Mouse (Mus musculus) monocyte, adult 2 months (primary cell): Measurements from ENCODE around the gene Tuba4a.
"Not testable (repeated sequence)": the region's sequence is repeated elsewhere in the genome, so short reads cannot be mapped to it uniquely, and the experiment has no call there.

Experiments
- DNase-seq, 2 experiments: peaks; one replicate each; pipeline ENCODE4 v3.0.0; 2022; ENCODE audit warnings: low spot score in 2 of 2, low read depth in 1 of 2

Gene Tuba4a

GRCm38 (mm10) chr1:75236117-75237050 is 16.7 kb upstream of the Tuba4a start, which contains the start of gene Dnajb2:
Gene Dnajb2 (plus strand): TSS chr1:75236406.
- peak in 1 of 2 experiments; percentile 58 for DNase-seq

- peak in 1 of 2 experiments; percentile 25 for DNase-seq
Measured at GRCm38 (mm10) chr1:75234606-75235005, 14.9 kb upstream of the Tuba4a start.

GRCm38 (mm10) chr1:75232489-75232888 is 12.8 kb upstream of the Tuba4a start:
- not testable (repeated sequence) for DNase-seq

DNA sequence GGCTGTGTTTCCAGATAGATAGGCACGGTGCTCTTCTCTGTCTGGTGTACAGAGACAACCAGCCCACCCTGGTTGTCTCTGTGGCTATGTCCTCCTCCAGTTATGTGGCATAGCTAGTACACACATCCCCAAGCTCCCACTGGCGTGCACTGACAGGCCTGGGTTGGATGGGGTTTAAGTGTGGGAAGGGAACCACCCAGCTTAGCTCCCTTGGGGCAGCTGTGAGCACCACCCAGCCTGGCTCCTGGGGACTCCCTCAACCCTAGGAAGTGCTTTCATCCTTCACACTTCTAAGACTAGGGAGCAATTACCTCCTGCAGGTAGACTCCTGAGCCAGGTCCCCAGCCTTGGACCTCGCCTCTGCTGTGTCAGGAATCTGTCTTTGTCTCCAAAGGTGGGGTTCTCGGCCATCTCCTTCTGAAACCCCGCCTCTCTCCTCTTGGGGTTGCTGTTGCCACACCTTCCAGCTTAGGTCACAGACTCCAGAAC is 12.0 kb upstream of the Tuba4a start, which contains the start of gene A630095N17Rik:
Gene A630095N17Rik, minus strand, starts transcription at position 439 of the 489 bp plus-strand sequence.
- DNase-seq = no peak

- no peak for DNase-seq
Measured at GRCm38 (mm10) chr1:75231224-75231623, 11.6 kb upstream of the Tuba4a start.

GRCm38 (mm10) chr1:75230335-75230994 is 10.8 kb upstream of the Tuba4a start:
- DNase-seq = peak in 1 of 2 experiments; percentile 51

DNA sequence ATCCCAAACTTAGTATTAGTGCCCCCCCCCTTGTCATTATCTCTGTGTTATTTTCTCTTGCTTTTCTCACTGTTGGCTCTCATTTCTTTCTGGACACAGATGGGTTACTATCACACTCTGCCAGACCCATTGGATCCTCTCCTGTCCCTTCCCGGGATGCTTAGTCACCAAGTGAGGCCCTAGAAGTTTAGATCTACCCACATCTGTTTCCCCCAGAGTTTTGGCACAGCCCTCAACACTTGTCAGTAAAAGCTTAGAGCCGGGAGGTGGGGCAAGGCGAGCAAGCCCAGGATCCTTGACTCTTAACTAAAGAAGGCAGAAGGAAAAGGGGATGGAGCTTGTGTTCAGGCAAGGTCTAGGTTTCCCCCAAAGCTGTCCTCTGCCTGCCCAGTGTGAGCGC is 9.5 kb upstream of the Tuba4a start:
- no peak for DNase-seq

DNA sequence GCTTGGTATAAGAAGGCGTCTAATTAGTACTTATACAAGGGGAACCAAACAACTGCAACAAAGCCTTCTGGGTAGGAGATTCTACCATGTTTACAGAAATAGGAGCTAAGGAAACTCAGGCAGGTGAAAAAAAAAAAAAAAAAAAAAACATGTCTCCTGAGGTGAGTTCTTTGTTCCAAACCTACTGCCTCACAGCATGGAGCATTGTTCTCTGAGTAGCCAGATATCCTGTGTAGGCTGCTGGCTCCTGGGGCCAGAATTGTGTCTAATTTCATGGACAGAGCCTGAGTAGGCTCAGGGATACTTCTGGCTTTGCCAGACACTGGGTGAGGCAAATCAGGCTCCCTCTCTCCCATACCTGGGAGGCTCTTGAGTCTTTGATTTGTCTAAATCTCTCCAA is 8.0 kb upstream of the Tuba4a start:
- no peak for DNase-seq

GRCm38 (mm10) chr1:75226138-75226537 is 6.5 kb upstream of the Tuba4a start:
- DNase-seq = no peak

DNA sequence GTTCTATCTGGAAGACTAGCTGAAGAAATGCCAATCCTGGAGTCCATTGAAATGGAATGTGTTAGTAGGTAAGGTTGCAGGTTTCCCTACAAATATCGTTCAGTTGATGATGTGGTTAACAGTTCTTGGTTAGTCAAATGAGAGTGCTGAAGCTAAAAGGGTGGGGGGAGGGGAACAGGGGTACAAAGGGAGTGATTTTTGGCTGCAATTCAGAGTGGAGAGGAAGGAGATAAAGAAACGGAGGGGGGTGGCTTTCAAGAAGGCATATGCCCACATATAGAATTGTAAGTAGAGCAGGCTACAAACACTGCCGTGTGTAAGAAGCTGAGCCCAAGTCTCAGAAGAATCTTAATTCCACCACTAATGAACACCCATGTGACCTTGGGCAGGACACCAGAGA is 5.8 kb upstream of the Tuba4a start:
- no peak for DNase-seq

DNA sequence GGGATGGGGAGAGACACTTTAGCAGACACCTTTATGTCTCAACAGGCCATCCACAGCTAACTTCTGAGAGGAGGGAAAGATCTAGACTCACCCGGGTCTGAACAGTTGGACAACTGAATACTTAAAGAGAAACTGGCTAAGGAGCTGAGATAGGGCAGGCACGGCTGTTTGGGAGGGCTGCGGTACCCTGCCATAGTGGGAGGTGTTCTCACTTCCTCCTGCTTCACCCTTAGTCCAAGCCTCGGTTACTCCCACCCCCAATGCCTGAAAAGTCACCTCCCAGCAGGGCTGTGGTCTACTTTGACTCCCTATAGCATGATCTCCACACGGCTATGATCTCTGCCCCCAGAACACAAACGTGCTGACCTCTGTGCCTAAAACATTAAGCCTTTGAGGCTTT is 3.9 kb upstream of the Tuba4a start:
- DNase-seq = no peak

DNA sequence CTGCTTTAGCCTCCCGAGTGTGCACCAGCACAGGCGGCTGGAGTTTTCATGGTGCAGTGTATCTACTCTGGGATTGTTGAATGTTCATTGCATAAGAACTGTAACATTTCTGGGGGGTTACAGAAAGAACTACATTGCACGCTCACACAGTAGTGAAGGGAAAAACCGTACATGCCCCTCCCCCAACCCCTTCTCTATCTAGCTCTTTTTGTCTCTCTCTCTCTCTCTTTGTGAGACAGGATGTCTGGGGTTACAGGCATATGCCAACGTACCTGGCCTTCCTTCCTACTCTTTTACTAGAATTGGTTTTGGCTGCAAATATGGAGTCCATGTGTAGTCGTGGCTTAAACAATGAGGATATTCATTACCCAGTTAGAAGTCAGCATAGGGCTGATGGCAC is 3.3 kb upstream of the Tuba4a start:
- no peak for DNase-seq

GRCm38 (mm10) chr1:75221538-75221937 is 1.9 kb upstream of the Tuba4a start:
- DNase-seq = no peak

DNA sequence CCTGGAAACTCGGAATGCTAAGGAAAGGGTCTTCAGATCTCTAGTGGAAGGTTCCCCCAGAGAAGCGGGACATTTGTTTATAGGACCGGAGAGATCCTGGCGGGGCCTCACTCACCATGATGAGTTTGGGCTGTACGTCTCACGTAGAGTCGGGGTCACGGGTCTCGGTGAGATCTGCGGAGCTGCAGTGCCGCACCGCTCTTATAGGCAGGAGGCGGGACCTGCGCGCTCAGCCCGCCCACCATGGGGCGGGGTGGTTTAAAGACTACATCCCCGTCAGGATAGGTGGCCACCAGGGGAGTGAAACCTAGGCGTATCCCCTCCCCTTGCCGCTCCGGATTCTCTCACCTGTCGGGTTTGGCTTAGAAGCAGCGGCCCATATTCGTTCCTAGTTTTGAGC is 587 bp downstream of the Tuba4a start:
- peak; percentile 79 to 86 for DNase-seq

DNA sequence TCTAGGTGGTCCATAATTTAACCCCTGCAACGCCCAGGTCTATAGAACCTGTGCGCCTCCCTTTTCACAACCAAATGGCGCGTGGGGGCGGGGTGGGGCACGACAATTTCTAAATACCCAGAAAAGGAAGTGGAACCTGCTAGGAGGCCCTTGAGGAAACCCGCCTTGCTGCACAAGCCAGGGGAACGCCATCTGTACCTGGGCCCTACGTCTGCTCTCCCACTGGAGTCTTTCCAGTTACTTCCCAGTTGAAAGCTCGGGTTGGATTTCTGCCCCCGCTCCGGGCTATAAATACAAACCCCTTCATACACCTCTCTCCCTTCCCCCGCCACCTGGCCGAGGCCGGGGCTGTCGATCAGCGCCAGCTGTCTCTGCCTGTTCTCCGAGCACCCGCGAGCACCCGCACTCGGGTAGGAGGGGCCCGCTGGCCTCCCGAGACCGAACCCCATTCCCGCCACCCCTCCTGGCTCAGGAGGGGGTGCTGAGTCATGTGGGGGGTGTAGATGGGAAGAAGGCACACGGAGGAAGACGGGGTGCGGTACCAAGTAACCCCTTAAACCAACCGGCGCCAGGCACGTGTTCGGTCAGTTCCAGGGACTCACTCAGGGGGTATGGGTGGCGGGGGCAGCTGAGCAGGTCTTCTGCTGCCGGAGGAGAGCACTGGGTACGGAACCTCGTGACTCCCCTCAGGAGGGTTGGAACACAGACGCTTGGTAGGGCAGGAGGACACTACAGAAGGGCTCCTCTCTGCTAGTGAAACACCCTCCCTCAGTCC is 1.3 kb downstream of the Tuba4a start:
- DNase-seq = peak in 1 of 2 experiments; percentile 37

- DNase-seq = no peak
Measured at GRCm38 (mm10) chr1:75217893-75218226, 1.8 kb downstream of the Tuba4a start.

- no peak for DNase-seq
Measured at GRCm38 (mm10) chr1:75216797-75217585, 2.7 kb downstream of the Tuba4a start.

- DNase-seq = no peak
Measured at GRCm38 (mm10) chr1:75215785-75216184, 3.9 kb downstream of the Tuba4a start.

DNA sequence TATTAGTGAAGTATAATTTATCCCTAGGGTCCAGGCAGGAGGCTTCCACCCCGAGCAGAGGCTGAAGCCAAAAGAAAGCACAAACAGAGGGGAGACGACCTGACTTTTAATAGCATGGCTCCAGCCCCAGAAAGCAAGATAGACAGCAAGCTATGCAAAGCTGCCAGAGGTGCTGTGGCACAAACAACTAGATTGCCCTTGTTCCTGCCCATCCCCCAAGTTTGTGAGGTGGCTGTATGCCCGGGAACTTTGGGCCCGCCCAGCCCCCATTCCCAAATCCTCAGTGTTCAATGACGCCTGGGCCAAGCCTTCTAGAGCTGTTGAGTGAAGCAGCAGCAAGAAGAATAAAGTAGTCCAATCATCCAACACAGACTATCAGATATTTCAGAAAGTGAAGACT is 4.8 kb downstream of the Tuba4a start:
- DNase-seq = no peak

- DNase-seq = no peak
Measured at GRCm38 (mm10) chr1:75214442-75214841, 5.2 kb downstream of the Tuba4a start.
